ENCODE assay signal across 14 mouse cellular contexts in the genomic region with DNA sequence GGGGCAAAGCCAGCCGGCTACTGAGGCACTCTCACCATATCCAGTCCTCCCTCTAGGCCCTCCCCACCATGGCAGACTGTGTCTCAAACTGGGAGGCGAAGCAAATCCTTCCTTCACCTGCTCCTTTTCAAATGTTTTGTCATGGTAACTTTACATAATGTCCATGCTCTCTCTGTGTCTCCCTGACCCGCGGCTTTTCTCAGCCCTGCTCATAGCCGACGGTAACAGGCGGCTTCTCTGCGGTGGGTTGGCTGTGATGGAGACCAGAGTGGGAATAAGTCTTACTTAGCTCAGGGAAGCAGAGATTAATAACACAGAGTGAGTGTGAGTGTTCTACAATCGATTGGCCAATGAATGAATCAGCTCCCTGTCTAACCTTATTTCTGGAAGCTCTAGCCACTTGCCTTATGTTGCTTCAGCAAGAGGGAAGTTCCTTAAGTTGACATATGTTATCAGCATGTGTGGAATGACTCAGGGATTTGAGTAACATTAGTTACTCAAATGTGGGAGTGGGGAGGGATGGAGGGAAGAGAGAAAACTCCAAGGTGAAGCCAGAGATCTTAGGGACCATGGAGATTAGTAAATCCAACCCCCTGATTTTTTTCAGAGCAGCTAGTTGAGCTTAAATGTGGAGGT.
"Had no signal": no experiment of that assay in that cellular context is flagged by ENCODE, and none has a peak within 500 bp of the region (broad histone marks: within the 10 kb centered on the region; RNA-seq: fewer than 3 reads in every experiment).

No protein-coding gene starts in this region.

- H3K9ac ChIP-seq: liver, embryonic 13.5 days had no signal

- DNase-seq: kidney, adult 2 months; kidney, postnatal 25 days; layer of hippocampus, adult 9-11 months; layer of hippocampus, postnatal 36 days; liver, embryonic 13.5 days; lung, adult 2 months; lung, postnatal 14 days; lung, postnatal 4 days; thymus, adult 18-20 months; thymus, postnatal 4 days had no signal

- ATAC-seq: intestine, postnatal 0 days had no signal

- H3K9me3 ChIP-seq: liver, embryonic 13.5 days had no signal

- H3K4me3 ChIP-seq: layer of hippocampus, adult 2 months; left cerebral cortex, adult 2 months; liver, embryonic 13.5 days had no signal

- H3K27me3 ChIP-seq: liver, embryonic 13.5 days had no signal

- H3K27ac ChIP-seq: kidney, postnatal 0 days; layer of hippocampus, adult 2 months; left cerebral cortex, adult 2 months; liver, embryonic 13.5 days had no signal

- H3K4me1 ChIP-seq: liver, embryonic 13.5 days had no signal

- H3K36me3 ChIP-seq: liver, embryonic 13.5 days had no signal

- H3K4me2 ChIP-seq: liver, embryonic 13.5 days had no signal
